Mouse (Mus musculus): ENCODE data around the gene Ghrhr.

Gene Ghrhr

GRCm38 (mm10) chr6:55367126-55367525 is 9.0 kb upstream of the Ghrhr start:
- no peak for TF ChIP-seq GATA4 (IDR thresholded peaks at IDR 0.05; ENCODE audit: insufficient replicate concordance, low read length)

GRCm38 (mm10) chr6:55370831-55371230 is 5.3 kb upstream of the Ghrhr start:
- TF ChIP-seq GATA4 (IDR thresholded peaks at IDR 0.05; ENCODE audit: insufficient replicate concordance, low read length) = no peak

GRCm38 (mm10) chr6:55376511-55376910 is 416 bp downstream of the Ghrhr start:
- no peak for TF ChIP-seq GATA4 (IDR thresholded peaks at IDR 0.05; ENCODE audit: insufficient replicate concordance, low read length)

- no peak for TF ChIP-seq GATA4 (IDR thresholded peaks at IDR 0.05; ENCODE audit: insufficient replicate concordance, low read length)
These were observed 1.4 kb downstream of the Ghrhr start for GRCm38 (mm10) chr6:55377461-55377860.

GRCm38 (mm10) chr6:55379641-55380335 is 3.7 kb downstream of the Ghrhr start:
- TF ChIP-seq GATA4 (IDR thresholded peaks at IDR 0.05; ENCODE audit: insufficient replicate concordance, low read length) = no peak

- no peak for TF ChIP-seq GATA4 (IDR thresholded peaks at IDR 0.05; ENCODE audit: insufficient replicate concordance, low read length)
These were observed 5.9 kb downstream of the Ghrhr start for GRCm38 (mm10) chr6:55381966-55382365.

GRCm38 (mm10) chr6:55383897-55384296 is 7.8 kb downstream of the Ghrhr start:
- no peak for TF ChIP-seq GATA4 (IDR thresholded peaks at IDR 0.05; ENCODE audit: insufficient replicate concordance, low read length)

GRCm38 (mm10) chr6:55384356-55384951 is 8.4 kb downstream of the Ghrhr start:
- no peak for TF ChIP-seq GATA4 (IDR thresholded peaks at IDR 0.05; ENCODE audit: insufficient replicate concordance, low read length)

GRCm38 (mm10) chr6:55388546-55389169 is 12.6 kb downstream of the Ghrhr start:
- TF ChIP-seq GATA4 (IDR thresholded peaks at IDR 0.05; ENCODE audit: insufficient replicate concordance, low read length) = no peak

- no peak for TF ChIP-seq GATA4 (IDR thresholded peaks at IDR 0.05; ENCODE audit: insufficient replicate concordance, low read length)
These were observed 13.2 kb downstream of the Ghrhr start for GRCm38 (mm10) chr6:55389321-55389720.

GRCm38 (mm10) chr6:55391814-55392213 is 15.7 kb downstream of the Ghrhr start:
- no peak for TF ChIP-seq GATA4 (IDR thresholded peaks at IDR 0.05; ENCODE audit: insufficient replicate concordance, low read length)

- no peak for TF ChIP-seq GATA4 (IDR thresholded peaks at IDR 0.05; ENCODE audit: insufficient replicate concordance, low read length)
These were observed 16.4 kb downstream of the Ghrhr start for GRCm38 (mm10) chr6:55392453-55392852.

- TF ChIP-seq GATA4 (IDR thresholded peaks at IDR 0.05; ENCODE audit: insufficient replicate concordance, low read length) = no peak
These were observed 18.8 kb downstream of the Ghrhr start for GRCm38 (mm10) chr6:55394854-55395253.

- TF ChIP-seq GATA4 (IDR thresholded peaks at IDR 0.05; ENCODE audit: insufficient replicate concordance, low read length) = no peak
These were observed 20.1 kb downstream of the Ghrhr start for GRCm38 (mm10) chr6:55396176-55396575.

- TF ChIP-seq GATA4 (IDR thresholded peaks at IDR 0.05; ENCODE audit: insufficient replicate concordance, low read length) = no peak
These were observed 20.5 kb downstream of the Ghrhr start for GRCm38 (mm10) chr6:55396622-55397041.

Measured in liver, adult (tissue).